27 mouse cellular contexts compared by ENCODE assay signal in genomic region chr5:123439312-123439711, GRCm38 (mm10). TPM values are rescaled to one million over a fixed set of nuclear protein-coding genes. Genes with fewer than 3 reads are reported as not detected.
DNase-seq lines count a peak whose midpoint lies in the region; ATAC-seq and TF ChIP-seq lines count a peak whose summit lies in the region.
"Had no signal": no experiment of that assay in that cellular context is flagged by ENCODE, and none has a peak within 500 bp of the region (broad histone marks: within the 10 kb centered on the region; RNA-seq: fewer than 3 reads in every experiment).

No protein-coding gene starts in this region.

- H3K4me2 ChIP-seq in liver, postnatal 0 days (ENCODE audit: low read depth, low read length), result no peak overlapping the region
- no peak overlapping the region for H3K4me2 ChIP-seq in neural tube, embryonic 15.5 days
- H3K4me2 ChIP-seq: embryonic facial prominence, embryonic 12.5 days had no signal

- peak; percentile 80 for DNase-seq in gastrocnemius, adult 18-20 months (ENCODE audit: low spot score)
- no peak for DNase-seq in gastrocnemius, postnatal 4 days (ENCODE audit: low spot score in 2 of 2)
- peak; percentile 83 for DNase-seq in gastrocnemius, adult 2 months
- DNase-seq in gastrocnemius, postnatal 10 days, result peak; percentile 31
- peak; percentile 75 for DNase-seq in gastrocnemius, postnatal 25 days
- no peak for DNase-seq in liver, postnatal 0 days
- DNase-seq in kidney, adult 8-10 months, result no peak
- DNase-seq: adrenal gland, adult 8-10 months; cerebellum, adult 11-12 months; cerebellum, adult 9-11 months had no signal

- no peaks in the 10 kb centered on the region for H3K27me3 ChIP-seq in liver, postnatal 0 days (ENCODE audit: insufficient read depth, low read length)
- no peaks in the 10 kb centered on the region for H3K27me3 ChIP-seq in neural tube, embryonic 15.5 days (replicated peaks)
- H3K27me3 ChIP-seq: CH12.LX; embryonic facial prominence, embryonic 12.5 days; Patski had no signal

- H3K36me3 ChIP-seq in liver, postnatal 0 days (replicated peaks; ENCODE audit: insufficient read depth, low read length), result peaks cover 30% of the 10 kb centered on the region
- peaks cover 23% of the 10 kb centered on the region for H3K36me3 ChIP-seq in neural tube, embryonic 15.5 days

- no peaks in the 10 kb centered on the region for H3K9me3 ChIP-seq in liver, postnatal 0 days (ENCODE audit: low read length)
- H3K9me3 ChIP-seq in neural tube, embryonic 15.5 days (replicated peaks), result no peaks in the 10 kb centered on the region
- H3K9me3 ChIP-seq: embryonic facial prominence, embryonic 10.5 days; embryonic facial prominence, embryonic 12.5 days; G1E had no signal

- no peak overlapping the region for H3K9ac ChIP-seq in liver, postnatal 0 days (replicated peaks)
- no peak overlapping the region for H3K9ac ChIP-seq in neural tube, embryonic 15.5 days (replicated peaks)
- H3K9ac ChIP-seq: embryonic facial prominence, embryonic 12.5 days had no signal

- WGBS in liver, postnatal 0 days (ENCODE audit: insufficient replicate concordance), result 76% methylated on average over 1 of the region's 1 CpGs
- WGBS in neural tube, embryonic 15.5 days, result 95% methylated on average over 1 of the region's 1 CpGs

- H3K4me3 ChIP-seq in gastrocnemius, adult 2 months, result no peak overlapping the region; the same call in 1 of the 2 replicates
- H3K4me3 ChIP-seq in liver, postnatal 0 days (ENCODE audit: low read depth, low read length), result no peak overlapping the region
- H3K4me3 ChIP-seq in neural tube, embryonic 15.5 days (replicated peaks), result no peak overlapping the region
- H3K4me3 ChIP-seq: embryonic facial prominence, embryonic 10.5 days; embryonic facial prominence, embryonic 12.5 days had no signal

- ATAC-seq in liver, postnatal 0 days, result no peak
- no peak for ATAC-seq in neural tube, embryonic 15.5 days (ENCODE audit: low FRiP score)
- ATAC-seq: activated CD4-positive, CD25-positive, alpha-beta regulatory T cell, adult 4 months; CD4-positive, CD25-positive, alpha-beta regulatory T cell, adult 4 months; forebrain, embryonic 14.5 days; forebrain, embryonic 16.5 days; Patski had no signal

- H3K4me1 ChIP-seq in liver, postnatal 0 days (ENCODE audit: insufficient read depth), result 0 out of 2 replicates have a peak, but pooled peaks cover 7% of the 10 kb centered on the region
- peaks cover 17% of the 10 kb centered on the region for H3K4me1 ChIP-seq in neural tube, embryonic 15.5 days

- no peak for TF ChIP-seq CTCF in gastrocnemius, adult 2 months (IDR thresholded peaks at IDR 0.05)
- TF ChIP-seq CTCF in liver, postnatal 0 days (IDR thresholded peaks at IDR 0.05; ENCODE audit: low read depth), result no peak

- H3K27ac ChIP-seq in gastrocnemius, adult 2 months, result peak overlapping the region; percentile 85
- no peak overlapping the region for H3K27ac ChIP-seq in liver, postnatal 0 days (ENCODE audit: low read depth)
- H3K27ac ChIP-seq in neural tube, embryonic 15.5 days (replicated peaks), result no peak overlapping the region
- H3K27ac ChIP-seq: embryonic facial prominence, embryonic 10.5 days; embryonic facial prominence, embryonic 12.5 days had no signal

- intact Hi-C loops in gastrocnemius, adult 2 months (cut with DNase I), result no loop called here

- no peak for TF ChIP-seq EP300 in liver, postnatal 0 days (IDR thresholded peaks at IDR 0.05; ENCODE audit: low read depth)

RNA-seq across cellular contexts. Expression of gene Mlxip, which starts 44.7 kb away (rescaled TPM):
- 10 to 100 TPM; 59.3 to 63.2 TPM for total RNA-seq in gastrocnemius, adult 18-20 months (2021)
- 10 to 100 TPM; 48.4 to 49.8 TPM for total RNA-seq in gastrocnemius, postnatal 4 days (2021)
- 10 to 100 TPM; 55.7 to 66.0 TPM for total RNA-seq in gastrocnemius, adult 2 months (2021)
- 10 to 100 TPM; 57.4 to 57.6 TPM for total RNA-seq in gastrocnemius, postnatal 10 days (2021)
- 10 to 100 TPM; 54.5 TPM for total RNA-seq in gastrocnemius, postnatal 25 days (2021)
- 3.5 and 4.5 TPM in 2 replicates for polyA plus RNA-seq in liver, postnatal 0 days (2015; fragmentation: Nextera tagmentation; extraction: Ambion mirVana)
- 19.3 and 19.4 TPM in 2 replicates for polyA plus RNA-seq in neural tube, embryonic 15.5 days (2015; fragmentation: Nextera tagmentation; extraction: Ambion mirVana)

RNA-seq across cellular contexts. Expression of gene Lrrc43, which starts 49.8 kb away (rescaled TPM):
- total RNA-seq in gastrocnemius, adult 18-20 months (2021), result not detected
- total RNA-seq in gastrocnemius, postnatal 4 days (2021), result not detected
- not detected for total RNA-seq in gastrocnemius, adult 2 months (2021)
- not detected for total RNA-seq in gastrocnemius, postnatal 10 days (2021)
- total RNA-seq in gastrocnemius, postnatal 25 days (2021), result not detected
- polyA plus RNA-seq in liver, postnatal 0 days (2015; fragmentation: Nextera tagmentation; extraction: Ambion mirVana), result not detected in 2 replicates
- polyA plus RNA-seq in neural tube, embryonic 15.5 days (2015; fragmentation: Nextera tagmentation; extraction: Ambion mirVana), result 0.55 and 0.66 TPM in 2 replicates
- total RNA-seq: adrenal gland, adult 18-20 months; adrenal gland, adult 8-10 months; adrenal gland, postnatal 14 days; adrenal gland, postnatal 36 days; CH12.LX; G1E had no signal
- polyA plus RNA-seq: activated CD4-positive, CD25-positive, alpha-beta regulatory T cell, adult 4 months; CD4-positive, CD25-positive, alpha-beta regulatory T cell, adult 4 months; embryonic facial prominence, embryonic 10.5 days; embryonic facial prominence, embryonic 12.5 days; forebrain, embryonic 11.5 days; G1E; Patski had no signal

RNA-seq across cellular contexts. Expression of gene Il31, which starts 50.0 kb away (rescaled TPM):
- total RNA-seq in gastrocnemius, adult 18-20 months (2021), result not detected
- not detected for total RNA-seq in gastrocnemius, postnatal 4 days (2021)
- total RNA-seq in gastrocnemius, adult 2 months (2021), result not detected
- total RNA-seq in gastrocnemius, postnatal 10 days (2021), result not detected
- not detected for total RNA-seq in gastrocnemius, postnatal 25 days (2021)
- not detected in 2 replicates for polyA plus RNA-seq in liver, postnatal 0 days (2015; fragmentation: Nextera tagmentation; extraction: Ambion mirVana)
- polyA plus RNA-seq in neural tube, embryonic 15.5 days (2015; fragmentation: Nextera tagmentation; extraction: Ambion mirVana), result not detected in 2 replicates
- total RNA-seq: adrenal gland, adult 18-20 months; adrenal gland, adult 8-10 months; adrenal gland, postnatal 14 days; adrenal gland, postnatal 36 days; CH12.LX; G1E had no signal
- polyA plus RNA-seq: activated CD4-positive, CD25-positive, alpha-beta regulatory T cell, adult 4 months; CD4-positive, CD25-positive, alpha-beta regulatory T cell, adult 4 months; cerebellum, adult 2 months; cortical plate, adult 2 months; embryonic facial prominence, embryonic 10.5 days; embryonic facial prominence, embryonic 12.5 days; embryonic facial prominence, embryonic 14.5 days; forebrain, embryonic 11.5 days; forebrain, embryonic 14.5 days; forebrain, embryonic 16.5 days; G1E; Patski had no signal

Comparison
In these comparisons a context has a peak if more than half of its experiments do, and no peak if none do; other contexts are left out.
1. DNase-seq: peak in gastrocnemius, adult 18-20 months (single experiment), gastrocnemius, adult 2 months (single experiment), gastrocnemius, postnatal 10 days (single experiment) and gastrocnemius, postnatal 25 days (single experiment); none in gastrocnemius, postnatal 4 days (0 of 2), liver, postnatal 0 days (single experiment) and kidney, adult 8-10 months (0 of 2).